Mouse (Mus musculus): ENCODE measurements around the gene Nr1i2. TPM values are rescaled to one million over a fixed set of nuclear protein-coding genes. Genes with fewer than 3 reads are reported as not detected.

Nr1i2 gene
- total and polyA plus RNA-seq, 2 experiments: 45.8 to 72.3 TPM

DNA sequence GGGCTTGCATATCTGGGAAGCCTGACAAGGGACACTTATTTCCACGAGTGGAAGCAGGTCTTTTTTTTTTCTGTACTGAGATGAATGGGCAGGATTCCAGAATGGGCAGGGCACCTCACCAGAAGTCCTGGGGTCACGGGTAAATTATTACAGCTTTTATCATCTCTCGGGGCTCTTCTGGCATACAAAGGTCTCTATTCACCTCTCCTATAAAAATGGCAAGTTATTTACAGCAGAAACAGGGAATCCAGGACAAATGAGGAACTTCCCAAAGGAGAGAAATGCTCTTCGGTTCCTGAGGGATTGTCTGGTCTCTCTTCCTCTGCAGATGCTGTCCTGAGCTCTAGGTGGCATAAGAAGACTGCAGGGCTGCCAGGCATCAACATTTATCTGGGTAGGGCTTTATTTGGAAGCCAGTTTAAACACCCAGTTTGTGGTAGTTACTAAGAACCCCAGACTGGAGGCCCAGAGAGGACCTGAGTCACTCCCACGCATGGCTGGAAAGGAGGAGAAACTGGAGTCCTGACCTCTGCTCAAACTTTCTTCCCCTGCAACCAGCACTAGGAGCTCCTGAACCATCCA, 816 bp upstream of the Nr1i2 start:
- TF ChIP-seq CTCF (IDR thresholded peaks at IDR 0.05; ENCODE audit: low read depth, low read length) (peak; percentile 56), POLR2A (IDR thresholded peaks at IDR 0.05; ENCODE audit: extremely low read depth, insufficient read depth, low read length) (no peak)
- Histone ChIP-seq H3K4me1 (ENCODE audit: control insufficient read depth, insufficient read depth, low read length) (peaks cover 11% of the 10 kb centered on the region), H3K4me3 (ENCODE audit: insufficient read depth, low read depth, low read length) (no peak overlapping the region), H3K36me3 (ENCODE audit: control insufficient read depth, insufficient read depth, low read length) (no peaks in the 10 kb centered on the region), H3K27me3 (ENCODE audit: control insufficient read depth, insufficient read depth, low read length) (no peaks in the 10 kb centered on the region), H3K9ac (ENCODE audit: low read depth, low read length) (peak overlapping the region; percentile 58), H3K79me2 (ENCODE audit: control insufficient read depth, insufficient read depth, low read length) (peaks cover 20% of the 10 kb centered on the region; the same call in 1 of the 2 replicates), H3K27ac (replicated peaks; ENCODE audit: insufficient read depth, low read depth, low read length) (peak overlapping the region; percentile 82)
- WGBS: 4% methylated on average over 5 of the region's 5 CpGs
- DNase-seq (ENCODE audit: extremely low read depth, low read depth, low spot score): peak; percentile 84

DNA sequence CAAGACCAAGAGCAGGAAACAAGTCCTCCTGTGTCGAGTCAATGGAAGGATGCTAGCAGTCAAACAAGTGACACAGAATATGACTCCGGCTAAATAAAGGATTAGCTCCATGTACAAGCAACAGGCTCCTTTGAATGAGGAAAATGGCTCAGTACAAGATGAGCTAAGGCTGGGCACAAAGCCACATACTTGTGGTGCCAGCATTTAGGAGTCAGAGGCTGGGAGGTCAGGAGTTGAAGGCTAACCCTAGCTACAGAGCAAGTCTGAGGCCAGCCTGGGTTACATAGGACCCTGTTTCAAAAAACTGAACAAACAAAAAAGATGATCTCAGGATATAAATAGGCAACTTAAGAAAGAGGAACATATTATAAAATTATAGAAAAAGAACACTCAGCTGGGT, 4.5 kb downstream of the Nr1i2 start:
- peaks cover 26% of the 10 kb centered on the region for H3K79me2 ChIP-seq (ENCODE audit: control insufficient read depth, insufficient read depth, low read length)
- H3K4me3 ChIP-seq (ENCODE audit: insufficient read depth, low read depth, low read length): 0 out of 2 replicates have a peak overlapping the region, but pooled peaks have one; percentile 10
- no peak for TF ChIP-seq CTCF (IDR thresholded peaks at IDR 0.05; ENCODE audit: low read depth, low read length)
- peaks cover 3% of the 10 kb centered on the region; the same call in 1 of the 2 replicates for H3K36me3 ChIP-seq (ENCODE audit: control insufficient read depth, insufficient read depth, low read length)
- peak overlapping the region; percentile 52 for H3K27ac ChIP-seq (replicated peaks; ENCODE audit: insufficient read depth, low read depth, low read length)
- H3K4me1 ChIP-seq (ENCODE audit: control insufficient read depth, insufficient read depth, low read length): peaks cover 26% of the 10 kb centered on the region
- H3K9ac ChIP-seq (ENCODE audit: low read depth, low read length): 0 out of 2 replicates have a peak overlapping the region, but pooled peaks have one; percentile 34
- 9% methylated on average over 2 of the region's 2 CpGs for WGBS
- peak; percentile 92 for DNase-seq (ENCODE audit: extremely low read depth, low read depth, low spot score)
- H3K27me3 ChIP-seq (ENCODE audit: control insufficient read depth, insufficient read depth, low read length): no peaks in the 10 kb centered on the region

DNA sequence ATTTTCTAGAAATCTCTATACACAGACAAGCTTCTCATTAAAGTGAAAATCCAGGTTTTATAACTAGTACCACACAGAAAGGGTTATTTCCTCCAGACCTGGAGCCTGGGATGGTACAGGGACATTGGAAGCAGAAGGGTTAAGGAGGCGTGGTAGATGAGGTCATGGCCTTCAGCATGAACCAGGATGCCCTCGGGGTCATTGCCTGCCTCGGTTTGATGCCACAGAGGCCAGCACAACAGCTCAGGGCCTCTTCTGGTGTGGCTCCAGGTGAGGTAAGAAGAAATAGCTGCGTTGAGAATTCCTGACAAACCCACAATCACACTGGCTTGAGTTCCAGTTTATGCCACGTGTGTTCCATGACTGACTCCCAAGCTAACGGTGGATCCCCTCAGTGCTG, 5.8 kb downstream of the Nr1i2 start:
- no peak overlapping the region; the same call in 1 of the 2 replicates for H3K4me3 ChIP-seq (ENCODE audit: insufficient read depth, low read depth, low read length)
- DNase-seq (ENCODE audit: extremely low read depth, low read depth, low spot score): peak; percentile 95
- WGBS: 8% methylated on average over 6 of the region's 6 CpGs
- H3K27ac ChIP-seq (replicated peaks; ENCODE audit: insufficient read depth, low read depth, low read length): peak overlapping the region; percentile 94
- peaks cover 5% of the 10 kb centered on the region; the same call in 1 of the 2 replicates for H3K36me3 ChIP-seq (ENCODE audit: control insufficient read depth, insufficient read depth, low read length)
- H3K4me1 ChIP-seq (ENCODE audit: control insufficient read depth, insufficient read depth, low read length): peaks cover 32% of the 10 kb centered on the region
- H3K9ac ChIP-seq (ENCODE audit: low read depth, low read length): peak overlapping the region; percentile 62
- no peaks in the 10 kb centered on the region for H3K27me3 ChIP-seq (ENCODE audit: control insufficient read depth, insufficient read depth, low read length)
- TF ChIP-seq CTCF (IDR thresholded peaks at IDR 0.05; ENCODE audit: low read depth, low read length): no peak
- no peak for TF ChIP-seq POLR2A (IDR thresholded peaks at IDR 0.05; ENCODE audit: extremely low read depth, insufficient read depth, low read length)
- peaks cover 23% of the 10 kb centered on the region for H3K79me2 ChIP-seq (ENCODE audit: control insufficient read depth, insufficient read depth, low read length)

DNA sequence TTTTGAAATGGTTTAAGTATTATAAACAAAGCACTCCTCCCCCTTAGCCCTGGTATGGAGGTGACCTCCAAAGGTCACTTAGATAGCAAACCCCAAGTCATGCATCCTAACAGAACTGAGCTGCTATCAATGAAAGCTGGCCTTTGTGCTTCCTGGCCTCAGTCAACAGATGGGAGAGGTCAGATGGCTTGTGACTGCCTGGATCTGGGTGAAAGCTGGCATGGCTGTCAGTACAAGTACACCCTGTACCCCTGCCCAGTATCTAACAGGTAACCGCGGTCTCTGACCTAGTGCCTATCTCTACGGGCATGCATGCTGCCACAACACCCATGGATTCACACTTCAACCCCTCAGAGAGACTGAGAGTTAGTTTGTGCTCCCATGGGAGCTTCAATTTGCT, 6.9 kb downstream of the Nr1i2 start:
- Histone ChIP-seq H3K4me3 (ENCODE audit: insufficient read depth, low read depth, low read length) (no peak overlapping the region), H3K4me1 (ENCODE audit: control insufficient read depth, insufficient read depth, low read length) (peaks cover 41% of the 10 kb centered on the region), H3K79me2 (ENCODE audit: control insufficient read depth, insufficient read depth, low read length) (peaks cover 14% of the 10 kb centered on the region), H3K27me3 (ENCODE audit: control insufficient read depth, insufficient read depth, low read length) (no peaks in the 10 kb centered on the region), H3K27ac (replicated peaks; ENCODE audit: insufficient read depth, low read depth, low read length) (peak overlapping the region; percentile 95), H3K36me3 (ENCODE audit: control insufficient read depth, insufficient read depth, low read length) (peaks cover 5% of the 10 kb centered on the region; the same call in 1 of the 2 replicates), H3K9ac (ENCODE audit: low read depth, low read length) (peak overlapping the region; percentile 58)
- WGBS: 7% methylated on average over 3 of the region's 3 CpGs
- peak; percentile 100 for DNase-seq (ENCODE audit: extremely low read depth, low read depth, low spot score)
- TF ChIP-seq CTCF (IDR thresholded peaks at IDR 0.05; ENCODE audit: low read depth, low read length) (no peak), POLR2A (IDR thresholded peaks at IDR 0.05; ENCODE audit: extremely low read depth, insufficient read depth, low read length) (no peak)

DNA sequence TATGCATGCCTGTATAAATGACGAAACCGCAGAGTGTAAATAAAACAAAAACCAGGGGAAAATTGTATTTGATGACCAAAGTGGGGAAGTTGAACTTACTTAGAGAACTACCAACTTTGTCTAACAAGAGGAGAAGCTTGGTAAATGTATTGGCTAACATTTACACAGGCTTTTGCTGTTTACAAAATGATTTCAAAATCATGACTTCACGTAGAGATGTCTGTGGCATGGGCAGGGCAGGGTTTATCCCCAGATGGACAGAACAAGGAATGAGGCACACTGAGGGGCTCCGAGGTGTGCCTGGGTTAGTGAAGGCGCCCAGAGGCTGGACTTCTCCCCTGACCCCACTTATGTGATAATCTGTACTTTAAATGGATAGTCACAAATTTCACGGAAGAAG, 7.3 kb downstream of the Nr1i2 start:
- no peaks in the 10 kb centered on the region for H3K27me3 ChIP-seq (ENCODE audit: control insufficient read depth, insufficient read depth, low read length)
- peak overlapping the region; percentile 52; the same call in 1 of the 2 replicates for H3K9ac ChIP-seq (ENCODE audit: low read depth, low read length)
- H3K79me2 ChIP-seq (ENCODE audit: control insufficient read depth, insufficient read depth, low read length): peaks cover 14% of the 10 kb centered on the region
- H3K36me3 ChIP-seq (ENCODE audit: control insufficient read depth, insufficient read depth, low read length): peaks cover 5% of the 10 kb centered on the region; the same call in 1 of the 2 replicates
- WGBS: 24% methylated on average over 6 of the region's 6 CpGs
- H3K4me1 ChIP-seq (ENCODE audit: control insufficient read depth, insufficient read depth, low read length): peaks cover 41% of the 10 kb centered on the region
- peak overlapping the region; percentile 95 for H3K27ac ChIP-seq (replicated peaks; ENCODE audit: insufficient read depth, low read depth, low read length)
- peak; percentile 95 for DNase-seq (ENCODE audit: extremely low read depth, low read depth, low spot score)
- H3K4me3 ChIP-seq (ENCODE audit: insufficient read depth, low read depth, low read length): no peak overlapping the region
- no peak for TF ChIP-seq POLR2A (IDR thresholded peaks at IDR 0.05; ENCODE audit: extremely low read depth, insufficient read depth, low read length)
- no peak for TF ChIP-seq CTCF (IDR thresholded peaks at IDR 0.05; ENCODE audit: low read depth, low read length)

DNA sequence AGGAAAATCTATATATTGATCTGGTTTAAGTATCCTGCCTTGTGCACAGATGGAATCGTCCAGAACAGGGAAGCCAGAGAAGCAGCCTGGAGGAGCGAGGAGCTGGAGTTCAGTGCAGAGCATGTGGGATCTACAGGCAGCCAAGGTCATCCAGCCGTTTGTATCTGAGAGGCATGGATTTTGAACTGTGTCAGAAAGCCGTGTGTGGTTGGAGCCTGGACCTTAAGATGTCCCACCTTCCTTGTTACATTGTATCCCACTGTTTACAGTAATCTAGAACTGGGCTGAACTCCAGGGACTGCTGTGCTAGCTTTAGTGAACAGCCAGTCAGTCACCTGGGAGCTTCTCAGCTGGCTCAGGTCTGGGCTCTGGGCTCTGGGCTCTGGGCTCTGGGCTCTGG, 8.1 kb downstream of the Nr1i2 start:
- H3K27ac ChIP-seq (replicated peaks; ENCODE audit: insufficient read depth, low read depth, low read length): peak overlapping the region; percentile 66
- peaks cover 43% of the 10 kb centered on the region for H3K4me1 ChIP-seq (ENCODE audit: control insufficient read depth, insufficient read depth, low read length)
- TF ChIP-seq POLR2A (IDR thresholded peaks at IDR 0.05; ENCODE audit: extremely low read depth, insufficient read depth, low read length): no peak
- TF ChIP-seq CTCF (IDR thresholded peaks at IDR 0.05; ENCODE audit: low read depth, low read length): no peak
- peaks cover 18% of the 10 kb centered on the region for H3K79me2 ChIP-seq (ENCODE audit: control insufficient read depth, insufficient read depth, low read length)
- no peak overlapping the region for H3K4me3 ChIP-seq (ENCODE audit: insufficient read depth, low read depth, low read length)
- peaks cover 5% of the 10 kb centered on the region; the same call in 1 of the 2 replicates for H3K36me3 ChIP-seq (ENCODE audit: control insufficient read depth, insufficient read depth, low read length)
- 13% methylated on average over 4 of the region's 4 CpGs for WGBS
- peak; percentile 97 for DNase-seq (ENCODE audit: extremely low read depth, low read depth, low spot score)
- H3K27me3 ChIP-seq (ENCODE audit: control insufficient read depth, insufficient read depth, low read length): no peaks in the 10 kb centered on the region
- peak overlapping the region; percentile 10 for H3K9ac ChIP-seq (ENCODE audit: low read depth, low read length)

Measured in liver, adult 2 months (tissue).